Mouse (Mus musculus) heart, postnatal 0 days (tissue): ENCODE measurements around the gene Rgs6. TPM values are rescaled to one million over a fixed set of nuclear protein-coding genes. Genes with fewer than 3 reads are reported as not detected.
A peak's percentile ranks its signal among the peaks of the same experiment; 100 is the strongest.

Experiments used
- ATAC-seq: fragments of 200-750 bp; cut with Nextera tagmentation; 2 replicates; pipeline ENCODE4 v1.8.0; 2017; ENCODE audit warnings: low read depth, moderate number of reproducible peaks, moderate library complexity; ENCODE audit not compliant: insufficient read depth
- DNase-seq: peaks from one replicate; pipeline ENCODE4 v3.0.0-alpha.2; 2016; ENCODE audit warnings: low spot score
- H3K27ac ChIP-seq: fragments of 300-500 bp; sonication (generic); 2 replicates; pipeline ENCODE4 v1.5.1; 2014; ENCODE audit warnings: low read depth, mild to moderate bottlenecking
- H3K27me3 ChIP-seq: fragments of 300-500 bp; sonication (generic); 2 replicates; pipeline ENCODE4 v1.6.1; 2014; ENCODE audit warnings: low read length, mixed read lengths; ENCODE audit not compliant: control insufficient read depth, insufficient read depth
- H3K36me3 ChIP-seq: fragments of 300-500 bp; sonication (generic); replicated peaks from 2 replicates; pipeline ENCODE4 v1.6.1; 2014; ENCODE audit warnings: low read length, mixed read lengths; ENCODE audit not compliant: control insufficient read depth, insufficient read depth
- H3K4me1 ChIP-seq: fragments of 300-500 bp; sonication (generic); 2 replicates; pipeline ENCODE4 v1.6.1; 2014; ENCODE audit warnings: antibody characterized with exemption; ENCODE audit not compliant: control insufficient read depth, insufficient read depth
- H3K4me2 ChIP-seq: fragments of 300-500 bp; sonication (generic); 2 replicates; pipeline ENCODE4 v1.6.1; 2014; ENCODE audit warnings: low read depth, mild to moderate bottlenecking, low read length, moderate library complexity
- H3K4me3 ChIP-seq: fragments of 300-500 bp; sonication (generic); 2 replicates; pipeline ENCODE4 v1.5.1; 2014; ENCODE audit warnings: low read depth, low read length
- H3K9ac ChIP-seq: fragments of 300-500 bp; sonication (generic); replicated peaks from 2 replicates; pipeline ENCODE4 v1.6.1; 2014; ENCODE audit warnings: low read depth, low read length, mixed read lengths
- H3K9me3 ChIP-seq: fragments of 300-500 bp; sonication (generic); replicated peaks from 2 replicates; pipeline ENCODE4 v1.6.1; 2016; ENCODE audit warnings: low read length; ENCODE audit not compliant: control insufficient read depth
- CTCF ChIP-seq: IDR thresholded peaks from 2 replicates; pipeline ENCODE4 v1.5.1; 2016; ENCODE audit warnings: antibody characterized with exemption, control low read depth, low read depth
- EP300 ChIP-seq: IDR thresholded peaks from 2 replicates; pipeline ENCODE4 v1.6.1; 2016; ENCODE audit warnings: antibody characterized with exemption, low read depth
- WGBS: fragments of 180-500 bp; shearing (Covaris S2); extraction: QIAGEN DNeasy Blood & Tissue Kit; methylation state at CpG from one replicate; pipeline ENCODE4 v1.1.7; 2014; 5-methylcytosine and 5-hydroxymethylcytosine counted together
- polyA plus RNA-seq: library from polyadenylated mRNA; unstranded; fragments of >200 nt; fragmentation: Nextera tagmentation; extraction: Ambion mirVana; gene quantifications from 2 replicates; pipeline ENCODE4 v1.2.1, GENCODE M21; 2015
- total RNA-seq: library from RNA; depleted of rRNA; stranded (reverse); fragments of >200 nt; gene quantifications from 2 replicates; pipeline ENCODE4 v1.2.3, GENCODE M21; 2014; ENCODE audit warnings: low replicate concordance

Gene Rgs6
- total and polyA plus RNA-seq, 2 experiments from 2014 or later, result 12.1 to 16.5 TPM

DNA sequence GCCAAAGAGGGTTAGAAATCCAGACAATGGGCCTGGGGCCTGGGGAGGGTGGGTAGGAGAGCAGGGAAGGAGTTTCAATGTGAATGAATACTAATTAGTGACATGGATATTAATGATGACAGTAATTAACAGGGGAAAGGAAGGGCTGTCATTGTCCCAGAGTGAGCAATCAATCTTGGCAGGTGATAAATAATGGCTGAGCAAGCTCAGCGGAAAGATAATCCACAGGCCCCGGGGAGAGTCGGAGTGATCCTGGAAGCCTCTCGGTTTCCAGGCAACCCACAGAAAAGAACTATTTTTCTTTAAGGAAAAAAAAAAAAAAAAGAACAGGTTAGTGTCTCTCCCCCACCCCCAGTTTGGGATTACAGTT is 456.5 kb downstream of the Rgs6 start:
- no peak overlapping the region for H3K4me3 ChIP-seq
- peaks cover 18% of the 10 kb centered on the region for H3K4me1 ChIP-seq
- 22% methylated on average over 4 of the region's 4 CpGs for WGBS
- H3K9me3 ChIP-seq, result no peaks in the 10 kb centered on the region
- TF ChIP-seq EP300 (no peak), CTCF (no peak)
- H3K36me3 ChIP-seq, result no peaks in the 10 kb centered on the region
- H3K27me3 ChIP-seq, result no peaks in the 10 kb centered on the region
- H3K4me2 ChIP-seq, result no peak overlapping the region
- no peak overlapping the region for H3K27ac ChIP-seq
- no peak for ATAC-seq
- H3K9ac ChIP-seq, result no peak overlapping the region
- DNase-seq, result no peak

DNA sequence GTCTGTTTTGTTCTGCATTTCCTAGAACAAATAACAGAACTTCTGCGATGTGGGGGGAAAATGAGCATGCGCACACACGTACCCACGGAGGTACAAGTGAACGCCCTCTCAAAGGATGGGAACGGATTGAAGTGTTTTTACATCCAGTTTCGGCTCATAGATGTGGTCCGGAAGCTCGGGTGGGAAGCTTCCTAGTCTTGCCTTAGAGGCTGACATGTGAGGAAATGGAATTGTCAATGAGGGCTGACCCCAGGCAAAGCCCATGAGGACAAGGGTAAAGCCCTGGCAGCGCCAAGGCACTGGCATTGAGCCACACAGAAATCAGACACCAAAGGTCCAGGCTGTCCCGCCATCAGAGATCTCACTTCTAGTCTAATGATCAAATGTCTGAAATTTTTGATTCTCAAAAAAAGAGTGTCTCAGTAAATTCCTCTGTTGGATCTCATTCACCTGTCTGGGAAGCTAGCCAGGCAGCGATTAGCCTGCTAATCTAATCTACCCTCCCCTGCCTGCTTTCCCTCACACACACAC is 457.0 kb downstream of the Rgs6 start:
- DNase-seq (peak; percentile 22), ATAC-seq (no peak)
- Histone ChIP-seq H3K4me1 (peaks cover 13% of the 10 kb centered on the region), H3K9me3 (no peaks in the 10 kb centered on the region), H3K4me2 (no peak overlapping the region), H3K27ac (no peak overlapping the region), H3K27me3 (no peaks in the 10 kb centered on the region), H3K36me3 (no peaks in the 10 kb centered on the region), H3K4me3 (no peak overlapping the region), H3K9ac (no peak overlapping the region)
- TF ChIP-seq EP300 (no peak), CTCF (no peak)
- 41% methylated on average over 12 of the region's 12 CpGs for WGBS

DNA sequence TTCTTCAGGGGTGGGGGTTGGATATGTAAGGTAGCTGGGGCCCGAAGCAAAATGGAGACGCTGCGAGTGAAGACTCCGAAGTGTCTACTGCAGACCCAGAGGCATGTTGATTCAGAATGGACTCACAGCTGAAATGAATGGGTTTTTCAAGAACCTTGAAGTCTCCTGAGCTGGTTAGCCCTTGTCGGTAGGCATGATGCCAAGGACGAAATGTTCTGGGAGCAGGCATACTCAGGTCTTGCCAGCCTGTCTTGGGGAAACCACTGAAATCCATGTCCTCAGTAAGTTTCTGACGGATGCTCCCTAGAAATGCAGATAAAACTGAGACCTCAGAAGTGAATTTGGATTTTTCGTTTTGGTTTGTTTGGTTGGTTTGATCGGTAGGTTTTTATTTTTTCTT is 458.6 kb downstream of the Rgs6 start:
- H3K36me3 ChIP-seq, result no peaks in the 10 kb centered on the region
- ATAC-seq, result no peak
- H3K9me3 ChIP-seq, result no peaks in the 10 kb centered on the region
- no peak overlapping the region for H3K27ac ChIP-seq
- peaks cover 12% of the 10 kb centered on the region for H3K4me1 ChIP-seq
- 89% methylated on average over 9 of the region's 9 CpGs for WGBS
- TF ChIP-seq EP300, result no peak
- TF ChIP-seq CTCF, result no peak
- no peak overlapping the region for H3K9ac ChIP-seq
- H3K4me2 ChIP-seq, result no peak overlapping the region
- H3K27me3 ChIP-seq, result no peaks in the 10 kb centered on the region
- no peak overlapping the region for H3K4me3 ChIP-seq
- no peak for DNase-seq

DNA sequence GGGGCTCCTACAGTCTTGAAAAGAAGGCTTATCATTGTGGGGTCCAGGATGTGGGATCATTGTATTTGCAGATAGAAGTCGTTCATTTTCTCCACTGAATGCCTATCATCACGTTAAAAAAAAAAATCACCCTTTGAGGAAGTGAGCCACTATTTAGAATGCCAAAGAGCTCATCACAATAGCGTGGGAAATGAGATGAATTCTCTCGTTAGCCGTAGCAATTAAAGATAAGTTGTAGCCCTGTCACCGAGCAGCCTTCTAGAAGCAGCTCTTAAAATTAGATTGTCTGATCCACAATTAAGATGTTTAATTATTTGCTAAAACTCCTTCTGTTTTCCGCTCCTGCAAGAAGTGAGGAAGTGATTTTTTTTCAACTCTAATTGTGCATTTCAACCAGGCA is 459.6 kb downstream of the Rgs6 start:
- Histone ChIP-seq H3K4me1 (peaks cover 12% of the 10 kb centered on the region), H3K27me3 (no peaks in the 10 kb centered on the region), H3K4me2 (no peak overlapping the region), H3K36me3 (no peaks in the 10 kb centered on the region), H3K9ac (no peak overlapping the region), H3K4me3 (no peak overlapping the region), H3K27ac (no peak overlapping the region), H3K9me3 (no peaks in the 10 kb centered on the region)
- ATAC-seq (no peak), DNase-seq (no peak)
- WGBS, result 57% methylated on average over 7 of the region's 7 CpGs
- TF ChIP-seq CTCF, result no peak
- TF ChIP-seq EP300, result no peak

DNA sequence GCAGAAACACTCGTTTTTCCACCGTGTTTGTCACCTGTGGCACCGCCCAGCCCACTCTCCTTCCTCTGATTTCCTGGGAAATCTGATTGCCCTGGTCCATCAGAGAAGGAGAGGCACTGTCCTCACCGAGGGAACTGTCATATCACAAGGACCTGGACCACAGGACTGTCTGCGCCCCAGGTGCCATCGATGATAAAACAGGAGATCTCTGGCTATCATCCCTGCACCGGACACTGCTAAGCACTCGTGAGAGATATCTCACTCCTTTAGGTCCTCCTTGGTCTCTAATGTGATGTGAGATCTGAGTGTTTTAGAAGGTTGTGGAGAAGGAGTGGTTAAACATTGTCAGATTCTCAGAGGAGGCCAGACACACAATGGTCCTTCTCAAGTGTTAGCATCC is 462.4 kb downstream of the Rgs6 start:
- Histone ChIP-seq H3K27me3 (no peaks in the 10 kb centered on the region), H3K9ac (no peak overlapping the region), H3K4me3 (no peak overlapping the region), H3K36me3 (no peaks in the 10 kb centered on the region; the same call in 1 of the 2 replicates), H3K27ac (no peak overlapping the region), H3K9me3 (no peaks in the 10 kb centered on the region), H3K4me1 (no peaks in the 10 kb centered on the region), H3K4me2 (no peak overlapping the region)
- DNase-seq (no peak), ATAC-seq (no peak)
- TF ChIP-seq CTCF (no peak), EP300 (no peak)
- WGBS, result 72% methylated on average over 8 of the region's 8 CpGs

DNA sequence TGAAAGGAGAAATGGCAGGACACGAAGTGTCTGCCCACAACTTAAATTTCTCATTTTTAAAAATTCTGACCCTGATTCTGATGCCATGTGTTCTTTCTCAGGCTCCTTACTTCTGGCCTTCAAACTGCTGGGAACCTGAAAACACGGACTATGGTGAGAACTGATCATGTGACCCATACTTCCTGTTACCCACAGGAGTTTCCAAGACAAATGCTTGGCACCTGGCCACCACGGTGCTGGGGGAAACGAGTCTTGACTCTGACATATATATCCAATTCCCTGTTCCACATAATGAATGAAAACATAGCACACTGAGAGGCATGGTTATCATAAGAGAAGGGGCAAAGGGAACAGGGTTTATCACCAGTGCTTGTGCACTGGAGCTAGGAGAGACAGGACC is 464.3 kb downstream of the Rgs6 start:
- no peak overlapping the region for H3K27ac ChIP-seq
- 50% methylated on average over 4 of the region's 4 CpGs for WGBS
- no peaks in the 10 kb centered on the region; the same call in 1 of the 2 replicates for H3K36me3 ChIP-seq
- no peaks in the 10 kb centered on the region for H3K27me3 ChIP-seq
- H3K9ac ChIP-seq, result no peak overlapping the region
- H3K4me2 ChIP-seq, result no peak overlapping the region
- TF ChIP-seq CTCF (no peak), EP300 (no peak)
- H3K9me3 ChIP-seq, result no peaks in the 10 kb centered on the region
- no peaks in the 10 kb centered on the region for H3K4me1 ChIP-seq
- DNase-seq (no peak), ATAC-seq (no peak)
- H3K4me3 ChIP-seq, result no peak overlapping the region
